Comparison of ENCODE assay signal across 23 mouse cellular contexts in the genomic region with DNA sequence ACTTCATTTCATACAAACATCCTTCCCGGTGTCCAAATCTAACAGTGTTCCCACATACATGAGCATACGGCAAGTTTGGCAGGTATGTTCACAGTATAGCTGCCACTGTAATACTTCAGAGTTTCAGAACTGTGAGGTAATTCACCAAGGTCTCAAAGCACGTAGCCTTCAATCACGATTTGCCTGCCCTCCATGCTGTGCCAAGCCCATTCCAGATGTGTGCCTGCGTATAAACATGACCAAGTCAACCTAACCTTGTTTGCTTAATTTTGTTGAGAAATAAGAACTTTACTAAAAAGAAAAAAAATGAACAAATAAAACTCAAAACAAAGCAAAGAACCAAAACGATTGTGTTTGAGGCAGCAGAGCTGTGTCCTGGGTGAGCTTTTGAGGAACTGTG. TPM values are rescaled to one million over a fixed set of nuclear protein-coding genes. Genes with fewer than 3 reads are reported as not detected.
DNase-seq lines count a peak whose midpoint lies in the region; ATAC-seq and TF ChIP-seq lines count a peak whose summit lies in the region.
"Had no signal": no experiment of that assay in that cellular context is flagged by ENCODE, and none has a peak within 500 bp of the region (broad histone marks: within the 10 kb centered on the region; RNA-seq: fewer than 3 reads in every experiment).

No protein-coding gene starts in this region.

- H3K79me2 ChIP-seq in liver, adult 2 months (ENCODE audit: control insufficient read depth, insufficient read depth, low read length): peaks cover 11% of the 10 kb centered on the region; the same call in 1 of the 2 replicates

- no peak for TF ChIP-seq CTCF in liver, adult 2 months (IDR thresholded peaks at IDR 0.05; ENCODE audit: low read depth, low read length)

- no peak for TF ChIP-seq POLR2A in liver, adult 2 months (IDR thresholded peaks at IDR 0.05; ENCODE audit: extremely low read depth, insufficient read depth, low read length)

- peaks cover 25% of the 10 kb centered on the region for H3K36me3 ChIP-seq in heart, embryonic 12.5 days
- peaks cover 14% of the 10 kb centered on the region; the same call in 1 of the 2 replicates for H3K36me3 ChIP-seq in heart, embryonic 10.5 days
- H3K36me3 ChIP-seq in heart, embryonic 11.5 days (ENCODE audit: control insufficient read depth, insufficient read depth, low read length): no peaks in the 10 kb centered on the region
- peaks cover 20% of the 10 kb centered on the region for H3K36me3 ChIP-seq in liver, adult 2 months (ENCODE audit: control insufficient read depth, insufficient read depth, low read length)
- H3K36me3 ChIP-seq in liver, embryonic 11.5 days (ENCODE audit: control insufficient read depth, insufficient read depth, low read length): 0 out of 2 replicates have a peak, but pooled peaks cover 2% of the 10 kb centered on the region

- WGBS in heart, embryonic 12.5 days: 93% methylated on average over 6 of the region's 6 CpGs
- 89% methylated on average over 6 of the region's 6 CpGs for WGBS in heart, embryonic 10.5 days
- WGBS in heart, embryonic 11.5 days (ENCODE audit: insufficient replicate concordance): 90% methylated on average over 6 of the region's 6 CpGs
- WGBS in liver, adult 2 months: 43% methylated on average over 6 of the region's 6 CpGs
- WGBS in liver, embryonic 11.5 days: 87% methylated on average over 6 of the region's 6 CpGs

- H3K9me3 ChIP-seq in heart, embryonic 12.5 days (replicated peaks): no peaks in the 10 kb centered on the region
- H3K9me3 ChIP-seq in heart, embryonic 10.5 days: no peaks in the 10 kb centered on the region
- H3K9me3 ChIP-seq in heart, embryonic 11.5 days (replicated peaks; ENCODE audit: control insufficient read depth, low read length): no peaks in the 10 kb centered on the region
- no peaks in the 10 kb centered on the region for H3K9me3 ChIP-seq in liver, embryonic 11.5 days (ENCODE audit: control insufficient read depth, low read length)
- H3K9me3 ChIP-seq: G1E had no signal

- H3K27me3 ChIP-seq in heart, embryonic 12.5 days (replicated peaks): no peaks in the 10 kb centered on the region
- no peaks in the 10 kb centered on the region for H3K27me3 ChIP-seq in heart, embryonic 10.5 days (ENCODE audit: insufficient read depth, poor library complexity, severe bottlenecking)
- no peaks in the 10 kb centered on the region for H3K27me3 ChIP-seq in heart, embryonic 11.5 days (ENCODE audit: control insufficient read depth, insufficient read depth, low read length)
- H3K27me3 ChIP-seq in liver, adult 2 months (ENCODE audit: control insufficient read depth, insufficient read depth, low read length): no peaks in the 10 kb centered on the region
- no peaks in the 10 kb centered on the region for H3K27me3 ChIP-seq in liver, embryonic 11.5 days (replicated peaks; ENCODE audit: control insufficient read depth, insufficient read depth, low read length)
- H3K27me3 ChIP-seq: CH12.LX, Patski had no signal

- H3K9ac ChIP-seq in heart, embryonic 12.5 days: no peak overlapping the region
- H3K9ac ChIP-seq in heart, embryonic 11.5 days (ENCODE audit: low read depth, low read length): no peak overlapping the region
- H3K9ac ChIP-seq in liver, adult 2 months (ENCODE audit: low read depth, low read length): no peak overlapping the region
- no peak overlapping the region for H3K9ac ChIP-seq in liver, embryonic 11.5 days (ENCODE audit: low read depth, low read length)

- no peak overlapping the region for H3K4me2 ChIP-seq in heart, embryonic 12.5 days
- H3K4me2 ChIP-seq in heart, embryonic 11.5 days: no peak overlapping the region
- no peak overlapping the region for H3K4me2 ChIP-seq in liver, embryonic 11.5 days

- peak; percentile 11 for DNase-seq in adrenal gland, postnatal 14 days
- DNase-seq in adrenal gland, adult (ENCODE audit: inconsistent age in 2 of 2, low spot score in 1 of 2): no peak
- peak; percentile 17 for DNase-seq in heart, adult 11 months
- DNase-seq in heart, embryonic 10.5 days (ENCODE audit: low spot score): peak; percentile 52
- peak; percentile 72 for DNase-seq in liver, adult 2 months (ENCODE audit: extremely low read depth, low read depth, low spot score)
- no peak for DNase-seq in liver, embryonic 11.5 days (ENCODE audit: low spot score)
- DNase-seq: adrenal gland, adult 2 months; adrenal gland, adult 8-10 months; adrenal gland, postnatal 10 days; adrenal gland, postnatal 25 days; adrenal gland, postnatal 36 days; B cell, adult 2 months; cerebellum, adult 11 months; cerebellum, adult 11-12 months; cerebellum, adult 18-20 months; cerebellum, adult 2 months had no signal

- H3K27ac ChIP-seq in heart, embryonic 12.5 days (ENCODE audit: poor library complexity, severe bottlenecking): no peak overlapping the region
- no peak overlapping the region for H3K27ac ChIP-seq in heart, embryonic 10.5 days
- no peak overlapping the region for H3K27ac ChIP-seq in heart, embryonic 11.5 days (ENCODE audit: low read depth, low read length)
- no peak overlapping the region for H3K27ac ChIP-seq in liver, adult 2 months (replicated peaks; ENCODE audit: insufficient read depth, low read depth, low read length)
- H3K27ac ChIP-seq in liver, embryonic 11.5 days (ENCODE audit: low read depth, low read length): no peak overlapping the region

- no peaks in the 10 kb centered on the region for H3K4me1 ChIP-seq in heart, embryonic 12.5 days (replicated peaks)
- no peaks in the 10 kb centered on the region for H3K4me1 ChIP-seq in heart, embryonic 10.5 days
- H3K4me1 ChIP-seq in heart, embryonic 11.5 days (ENCODE audit: control insufficient read depth, insufficient read depth, low read length): no peaks in the 10 kb centered on the region
- no peaks in the 10 kb centered on the region for H3K4me1 ChIP-seq in liver, adult 2 months (ENCODE audit: control insufficient read depth, insufficient read depth, low read length)
- H3K4me1 ChIP-seq in liver, embryonic 11.5 days (replicated peaks; ENCODE audit: control insufficient read depth, insufficient read depth, low read length): no peaks in the 10 kb centered on the region

- H3K4me3 ChIP-seq in heart, embryonic 12.5 days: no peak overlapping the region
- H3K4me3 ChIP-seq in heart, embryonic 10.5 days: no peak overlapping the region
- no peak overlapping the region for H3K4me3 ChIP-seq in heart, embryonic 11.5 days (ENCODE audit: low read depth, low read length)
- no peak overlapping the region for H3K4me3 ChIP-seq in liver, adult 2 months (ENCODE audit: insufficient read depth, low read depth, low read length)
- H3K4me3 ChIP-seq in liver, embryonic 11.5 days (ENCODE audit: low read depth, low read length): no peak overlapping the region

- no peak for ATAC-seq in heart, embryonic 12.5 days (ENCODE audit: insufficient number of reproducible peaks, low FRiP score)
- ATAC-seq in heart, embryonic 11.5 days (replicated peaks; ENCODE audit: insufficient number of reproducible peaks, low FRiP score, low TSS enrichment): no peak
- no peak for ATAC-seq in liver, embryonic 11.5 days (replicated peaks; ENCODE audit: low FRiP score)
- ATAC-seq: activated CD4-positive, CD25-positive, alpha-beta regulatory T cell, adult 4 months; CD4-positive, CD25-positive, alpha-beta regulatory T cell, adult 4 months; Patski had no signal

RNA-seq across cellular contexts. Expression of gene Thoc7, which starts 59.6 kb away (rescaled TPM):
- total RNA-seq in adrenal gland, postnatal 14 days (2021): 133 and 139 TPM in 2 replicates
- polyA plus RNA-seq in heart, embryonic 12.5 days (2016; fragmentation: Nextera tagmentation; extraction: Ambion mirVana): 146 and 159 TPM in 2 replicates
- 131 and 135 TPM in 2 replicates for polyA plus RNA-seq in heart, embryonic 10.5 days (2016; fragmentation: Nextera tagmentation; extraction: Ambion mirVana)
- 160 and 161 TPM in 2 replicates for polyA plus RNA-seq in heart, embryonic 11.5 days (2014; fragmentation: Nextera tagmentation; extraction: Ambion mirVana)
- 41.5 and 53.3 TPM in 2 replicates for total RNA-seq in liver, adult 2 months (2014; rRNA removed)
- polyA plus RNA-seq in liver, adult 2 months (2012; rRNA removed): 13.8 and 16.5 TPM in 2 replicates
- polyA plus RNA-seq in liver, embryonic 11.5 days (2014; fragmentation: Nextera tagmentation; extraction: Ambion mirVana): 178 and 191 TPM in 2 replicates

Comparison
In these comparisons a context has a peak if more than half of its experiments do, and no peak if none do; other contexts are left out.
1. DNase-seq: peak in adrenal gland, postnatal 14 days (single experiment), heart, adult 11 months (single experiment), heart, embryonic 10.5 days (single experiment) and liver, adult 2 months (single experiment); none in adrenal gland, adult (0 of 2) and liver, embryonic 11.5 days (single experiment).